Mouse (Mus musculus): ENCODE results near the gene Hsp90ab1. TPM values are rescaled to one million over a fixed set of nuclear protein-coding genes. Genes with fewer than 3 reads are reported as not detected.

The Hsp90ab1 gene
- polyA plus RNA-seq, 1 experiment from 2014 or later = 1,787 TPM

GRCm38 (mm10) chr17:45545278-45545961 is 27.7 kb downstream of the Hsp90ab1 start:
- Histone ChIP-seq H3K27me3 (ENCODE audit: control insufficient read depth, insufficient read depth, low read length) (peaks cover 45% of the 10 kb centered on the region), H3K9ac (ENCODE audit: low read length) (peak overlapping the region; percentile 23), H3K4me2 (ENCODE audit: low read depth, low read length, severe bottlenecking) (peak overlapping the region; percentile 42), H3K36me3 (ENCODE audit: control insufficient read depth, insufficient read depth, low read length) (no peaks in the 10 kb centered on the region), H3K9me3 (ENCODE audit: control insufficient read depth, low read length) (no peaks in the 10 kb centered on the region), H3K27ac (ENCODE audit: low read depth, low read length) (no peak overlapping the region), H3K4me3 (ENCODE audit: low read depth, low read length) (peak overlapping the region; percentile 13), H3K4me1 (replicated peaks; ENCODE audit: control insufficient read depth, insufficient read depth, low read length) (peaks cover 23% of the 10 kb centered on the region)
- ATAC-seq (replicated peaks; ENCODE audit: low FRiP score) = no peak
- WGBS = 4% methylated on average over 74 of the region's 74 CpGs
- DNase-seq (ENCODE audit: low spot score) = no peak

- DNase-seq (ENCODE audit: low spot score) = no peak
- ATAC-seq (replicated peaks; ENCODE audit: low FRiP score) = no peak
- Histone ChIP-seq H3K27me3 (ENCODE audit: control insufficient read depth, insufficient read depth, low read length) (peaks cover 45% of the 10 kb centered on the region), H3K9me3 (ENCODE audit: control insufficient read depth, low read length) (no peaks in the 10 kb centered on the region), H3K9ac (ENCODE audit: low read length) (peak overlapping the region; percentile 23), H3K4me1 (replicated peaks; ENCODE audit: control insufficient read depth, insufficient read depth, low read length) (peaks cover 21% of the 10 kb centered on the region), H3K4me3 (ENCODE audit: low read depth, low read length) (peak overlapping the region; percentile 13; the same call in 1 of the 2 replicates), H3K27ac (ENCODE audit: low read depth, low read length) (no peak overlapping the region), H3K36me3 (ENCODE audit: control insufficient read depth, insufficient read depth, low read length) (no peaks in the 10 kb centered on the region), H3K4me2 (ENCODE audit: low read depth, low read length, severe bottlenecking) (peak overlapping the region; percentile 42)
- WGBS = 2% methylated on average over 46 of the region's 46 CpGs
Measured at GRCm38 (mm10) chr17:45544873-45545277, 28.2 kb downstream of the Hsp90ab1 start.

- ATAC-seq (replicated peaks; ENCODE audit: low FRiP score) = peak; percentile 19; the same call in 1 of the 2 replicates
- peaks cover 21% of the 10 kb centered on the region for H3K4me1 ChIP-seq (replicated peaks; ENCODE audit: control insufficient read depth, insufficient read depth, low read length)
- 5% methylated on average over 24 of the region's 24 CpGs for WGBS
Measured at GRCm38 (mm10) chr17:45544001-45544872, 28.8 kb downstream of the Hsp90ab1 start.

GRCm38 (mm10) chr17:45543115-45543514 is 30.0 kb downstream of the Hsp90ab1 start:
- WGBS = 30% methylated on average over 1 of the region's 1 CpGs
- Histone ChIP-seq H3K27ac (ENCODE audit: low read depth, low read length) (no peak overlapping the region), H3K4me3 (ENCODE audit: low read depth, low read length) (no peak overlapping the region), H3K27me3 (ENCODE audit: control insufficient read depth, insufficient read depth, low read length) (peaks cover 47% of the 10 kb centered on the region), H3K36me3 (ENCODE audit: control insufficient read depth, insufficient read depth, low read length) (no peaks in the 10 kb centered on the region), H3K9ac (ENCODE audit: low read length) (no peak overlapping the region), H3K4me2 (ENCODE audit: low read depth, low read length, severe bottlenecking) (no peak overlapping the region), H3K4me1 (replicated peaks; ENCODE audit: control insufficient read depth, insufficient read depth, low read length) (peaks cover 21% of the 10 kb centered on the region), H3K9me3 (ENCODE audit: control insufficient read depth, low read length) (no peaks in the 10 kb centered on the region)
- ATAC-seq (replicated peaks; ENCODE audit: low FRiP score) = no peak
- DNase-seq (ENCODE audit: low spot score) = no peak

More at GRCm38 (mm10) chr17:45544001-45544872, 28.8 kb downstream of the Hsp90ab1 start:
- no peaks in the 10 kb centered on the region for H3K36me3 ChIP-seq (ENCODE audit: control insufficient read depth, insufficient read depth, low read length)
- peak; percentile 75 for DNase-seq (ENCODE audit: low spot score)
- peak overlapping the region; percentile 13; the same call in 1 of the 2 replicates for H3K4me3 ChIP-seq (ENCODE audit: low read depth, low read length)
- H3K9ac ChIP-seq (ENCODE audit: low read length) = peak overlapping the region; percentile 39
- H3K27me3 ChIP-seq (ENCODE audit: control insufficient read depth, insufficient read depth, low read length) = peaks cover 47% of the 10 kb centered on the region
- peak overlapping the region; percentile 42; the same call in 1 of the 2 replicates for H3K4me2 ChIP-seq (ENCODE audit: low read depth, low read length, severe bottlenecking)
- H3K9me3 ChIP-seq (ENCODE audit: control insufficient read depth, low read length) = no peaks in the 10 kb centered on the region
- no peak overlapping the region for H3K27ac ChIP-seq (ENCODE audit: low read depth, low read length)

GRCm38 (mm10) chr17:45542705-45543104 is 30.4 kb downstream of the Hsp90ab1 start:
- no peak for ATAC-seq (replicated peaks; ENCODE audit: low FRiP score)
- H3K27ac ChIP-seq (ENCODE audit: low read depth, low read length) = no peak overlapping the region
- H3K36me3 ChIP-seq (ENCODE audit: control insufficient read depth, insufficient read depth, low read length) = no peaks in the 10 kb centered on the region
- no peak overlapping the region for H3K4me3 ChIP-seq (ENCODE audit: low read depth, low read length)
- WGBS = 81% methylated on average over 2 of the region's 2 CpGs
- no peak for DNase-seq (ENCODE audit: low spot score)
- peaks cover 46% of the 10 kb centered on the region for H3K27me3 ChIP-seq (ENCODE audit: control insufficient read depth, insufficient read depth, low read length)
- H3K9me3 ChIP-seq (ENCODE audit: control insufficient read depth, low read length) = no peaks in the 10 kb centered on the region
- H3K4me2 ChIP-seq (ENCODE audit: low read depth, low read length, severe bottlenecking) = no peak overlapping the region
- no peak overlapping the region for H3K9ac ChIP-seq (ENCODE audit: low read length)
- peaks cover 21% of the 10 kb centered on the region for H3K4me1 ChIP-seq (replicated peaks; ENCODE audit: control insufficient read depth, insufficient read depth, low read length)

GRCm38 (mm10) chr17:45542129-45542528 is 30.9 kb downstream of the Hsp90ab1 start:
- H3K4me2 ChIP-seq (ENCODE audit: low read depth, low read length, severe bottlenecking) = no peak overlapping the region
- peaks cover 40% of the 10 kb centered on the region for H3K27me3 ChIP-seq (ENCODE audit: control insufficient read depth, insufficient read depth, low read length)
- no peak overlapping the region for H3K9ac ChIP-seq (ENCODE audit: low read length)
- H3K9me3 ChIP-seq (ENCODE audit: control insufficient read depth, low read length) = no peaks in the 10 kb centered on the region
- ATAC-seq (replicated peaks; ENCODE audit: low FRiP score) (no peak), DNase-seq (ENCODE audit: low spot score) (no peak)
- H3K4me1 ChIP-seq (replicated peaks; ENCODE audit: control insufficient read depth, insufficient read depth, low read length) = peaks cover 21% of the 10 kb centered on the region
- no peaks in the 10 kb centered on the region for H3K36me3 ChIP-seq (ENCODE audit: control insufficient read depth, insufficient read depth, low read length)
- 41% methylated on average over 6 of the region's 6 CpGs for WGBS
- H3K27ac ChIP-seq (ENCODE audit: low read depth, low read length) = no peak overlapping the region
- no peak overlapping the region for H3K4me3 ChIP-seq (ENCODE audit: low read depth, low read length)

GRCm38 (mm10) chr17:45539664-45540063 is 33.4 kb downstream of the Hsp90ab1 start:
- Histone ChIP-seq H3K36me3 (ENCODE audit: control insufficient read depth, insufficient read depth, low read length) (no peaks in the 10 kb centered on the region), H3K4me3 (ENCODE audit: low read depth, low read length) (no peak overlapping the region), H3K4me1 (replicated peaks; ENCODE audit: control insufficient read depth, insufficient read depth, low read length) (peaks cover 10% of the 10 kb centered on the region), H3K9ac (ENCODE audit: low read length) (no peak overlapping the region), H3K27ac (ENCODE audit: low read depth, low read length) (no peak overlapping the region), H3K27me3 (ENCODE audit: control insufficient read depth, insufficient read depth, low read length) (peaks cover 18% of the 10 kb centered on the region), H3K9me3 (ENCODE audit: control insufficient read depth, low read length) (no peaks in the 10 kb centered on the region), H3K4me2 (ENCODE audit: low read depth, low read length, severe bottlenecking) (no peak overlapping the region)
- no peak for DNase-seq (ENCODE audit: low spot score)
- ATAC-seq (replicated peaks; ENCODE audit: low FRiP score) = no peak
- 77% methylated on average over 21 of the region's 21 CpGs for WGBS

GRCm38 (mm10) chr17:45538394-45538793 is 34.7 kb downstream of the Hsp90ab1 start:
- Histone ChIP-seq H3K27me3 (ENCODE audit: control insufficient read depth, insufficient read depth, low read length) (peaks cover 8% of the 10 kb centered on the region), H3K27ac (ENCODE audit: low read depth, low read length) (no peak overlapping the region), H3K36me3 (ENCODE audit: control insufficient read depth, insufficient read depth, low read length) (no peaks in the 10 kb centered on the region), H3K9me3 (ENCODE audit: control insufficient read depth, low read length) (no peaks in the 10 kb centered on the region), H3K4me1 (replicated peaks; ENCODE audit: control insufficient read depth, insufficient read depth, low read length) (0 out of 2 replicates have a peak, but pooled peaks cover under 1% of the 10 kb centered on the region), H3K9ac (ENCODE audit: low read length) (no peak overlapping the region), H3K4me3 (ENCODE audit: low read depth, low read length) (no peak overlapping the region), H3K4me2 (ENCODE audit: low read depth, low read length, severe bottlenecking) (no peak overlapping the region)
- WGBS = 69% methylated on average over 4 of the region's 4 CpGs
- DNase-seq (ENCODE audit: low spot score) (no peak), ATAC-seq (replicated peaks; ENCODE audit: low FRiP score) (no peak)

All from forebrain, embryonic 11.5 days (tissue).